Mouse (Mus musculus) G1E-ER4 (cell line): ENCODE measurements around the gene Ppp4r3a. TPM values are rescaled to one million over a fixed set of nuclear protein-coding genes. Genes with fewer than 3 reads are reported as not detected.

Experiments
- GATA1 ChIP-seq: IDR thresholded peaks from one replicate; pipeline ENCODE4 v1.8.0; 2012; ENCODE audit warnings: low read length, inconsistent platforms
- polyA plus RNA-seq: library from polyadenylated mRNA; stranded (reverse); fragments of >175 nt; gene quantifications from 2 replicates; pipeline ENCODE4 v1.2.3, GENCODE M21; 2012

The Ppp4r3a gene
- 46.6 and 69.1 TPM in 2 replicates for polyA plus RNA-seq

GRCm38 (mm10) chr12:101083076-101083838, at the start of gene Ppp4r3a:
Gene Ppp4r3a (minus strand): TSS chr12:101083702.
- no peak for TF ChIP-seq GATA1

DNA sequence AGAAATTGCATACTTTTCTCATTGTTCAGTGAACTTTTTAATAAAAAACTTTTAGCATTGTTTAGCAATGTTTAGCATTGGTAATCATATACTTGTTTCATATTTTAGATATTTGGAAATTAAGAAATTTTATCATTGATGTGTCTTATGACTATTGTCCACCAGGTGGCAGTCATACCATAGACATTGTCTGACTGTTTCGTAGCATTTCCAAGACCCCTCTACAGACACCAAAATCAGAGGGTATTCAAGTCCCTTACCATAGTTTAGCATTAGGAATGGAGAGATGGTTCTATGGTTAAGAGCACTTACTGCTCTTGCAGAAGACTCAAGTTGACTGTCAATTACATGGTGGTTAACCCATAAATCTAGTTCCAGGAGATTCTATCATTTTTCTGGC, 39.5 kb upstream of the Ppp4r3a start:
- no peak for TF ChIP-seq GATA1

DNA sequence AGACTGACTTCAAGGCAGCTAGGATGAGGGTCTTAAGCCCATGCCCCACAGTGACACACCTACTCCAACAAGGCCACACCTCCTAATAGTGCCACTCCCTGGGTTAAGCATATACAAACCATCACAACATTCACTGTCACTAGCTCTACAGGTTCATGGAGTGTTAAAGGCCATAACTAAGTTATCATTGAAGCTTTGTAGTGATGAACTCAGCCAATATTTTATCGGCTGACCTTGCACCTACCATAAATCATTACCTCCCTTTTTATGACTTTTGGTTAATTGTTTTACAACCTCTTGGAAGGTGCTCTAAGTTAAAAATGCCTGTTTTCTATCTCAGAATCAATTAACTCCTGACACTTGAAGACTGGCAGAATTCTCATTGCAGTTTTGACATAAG, 24.2 kb upstream of the Ppp4r3a start:
- no peak for TF ChIP-seq GATA1

DNA sequence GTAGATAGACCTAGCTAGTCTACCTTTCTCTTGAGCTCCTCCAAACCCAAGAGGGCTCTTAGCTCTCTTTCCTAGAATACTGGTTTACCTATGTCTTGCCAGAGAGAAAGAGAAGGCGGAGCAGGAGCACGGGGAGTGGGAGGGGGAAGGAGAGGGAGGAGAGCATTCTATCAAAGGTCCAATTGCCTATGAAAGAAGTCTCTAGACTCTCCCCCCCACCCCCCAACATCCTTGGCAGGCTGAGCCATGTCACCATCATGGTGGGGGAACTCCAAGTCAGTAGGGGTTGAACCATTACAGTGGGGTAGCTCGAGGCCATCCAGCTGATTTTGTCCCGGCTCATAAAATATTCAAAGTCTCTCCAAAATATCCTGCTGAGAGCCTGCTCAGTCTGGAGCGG, 22.1 kb upstream of the Ppp4r3a start:
- no peak for TF ChIP-seq GATA1

GRCm38 (mm10) chr12:101102648-101103047, 19.1 kb upstream of the Ppp4r3a start:
- TF ChIP-seq GATA1: no peak

DNA sequence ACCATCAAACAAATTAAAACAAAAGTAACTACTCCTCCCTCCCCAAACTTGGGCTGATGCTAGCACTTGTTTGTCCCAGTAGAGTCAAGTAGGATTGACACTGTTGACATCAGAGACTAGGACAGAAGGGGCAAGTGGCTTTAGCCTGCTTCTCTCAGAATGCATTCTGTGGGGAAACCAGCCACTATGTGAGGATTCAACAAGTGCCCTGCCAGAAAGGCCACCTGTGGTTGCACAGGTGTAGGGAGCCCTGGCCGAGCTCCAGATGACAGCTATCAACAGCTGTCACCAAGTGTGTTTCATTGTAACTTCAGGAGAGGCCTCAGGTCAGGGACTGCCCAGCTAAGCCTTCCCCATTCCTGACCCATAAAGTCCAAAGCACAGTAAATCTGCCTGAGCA, 6.5 kb upstream of the Ppp4r3a start:
- TF ChIP-seq GATA1: no peak

- TF ChIP-seq GATA1: no peak
Measured at GRCm38 (mm10) chr12:101087406-101087805, 3.9 kb upstream of the Ppp4r3a start.

- TF ChIP-seq GATA1: no peak
Measured at GRCm38 (mm10) chr12:101084881-101085666, 1.6 kb upstream of the Ppp4r3a start.

- TF ChIP-seq GATA1: no peak
Measured at GRCm38 (mm10) chr12:101084237-101084636, 735 bp upstream of the Ppp4r3a start.

DNA sequence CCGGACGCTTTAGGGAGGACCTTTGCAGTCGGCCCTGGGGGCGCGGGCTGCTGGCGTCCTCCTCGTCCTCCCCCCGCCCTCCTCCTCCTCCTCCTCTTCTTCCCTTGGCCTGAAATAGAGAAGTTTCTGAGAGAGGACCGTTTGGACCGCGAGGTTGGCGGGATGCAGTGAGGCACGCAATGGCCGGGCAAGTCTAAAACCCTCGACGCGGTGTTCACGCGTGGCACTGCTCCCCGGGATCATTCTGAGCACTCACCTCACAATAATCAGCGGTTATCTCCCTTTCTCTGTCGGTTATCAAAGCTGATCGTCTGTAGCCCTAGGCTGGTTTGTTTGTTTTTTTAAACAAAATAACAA, 315 bp upstream of the Ppp4r3a start:
- no peak for TF ChIP-seq GATA1

DNA sequence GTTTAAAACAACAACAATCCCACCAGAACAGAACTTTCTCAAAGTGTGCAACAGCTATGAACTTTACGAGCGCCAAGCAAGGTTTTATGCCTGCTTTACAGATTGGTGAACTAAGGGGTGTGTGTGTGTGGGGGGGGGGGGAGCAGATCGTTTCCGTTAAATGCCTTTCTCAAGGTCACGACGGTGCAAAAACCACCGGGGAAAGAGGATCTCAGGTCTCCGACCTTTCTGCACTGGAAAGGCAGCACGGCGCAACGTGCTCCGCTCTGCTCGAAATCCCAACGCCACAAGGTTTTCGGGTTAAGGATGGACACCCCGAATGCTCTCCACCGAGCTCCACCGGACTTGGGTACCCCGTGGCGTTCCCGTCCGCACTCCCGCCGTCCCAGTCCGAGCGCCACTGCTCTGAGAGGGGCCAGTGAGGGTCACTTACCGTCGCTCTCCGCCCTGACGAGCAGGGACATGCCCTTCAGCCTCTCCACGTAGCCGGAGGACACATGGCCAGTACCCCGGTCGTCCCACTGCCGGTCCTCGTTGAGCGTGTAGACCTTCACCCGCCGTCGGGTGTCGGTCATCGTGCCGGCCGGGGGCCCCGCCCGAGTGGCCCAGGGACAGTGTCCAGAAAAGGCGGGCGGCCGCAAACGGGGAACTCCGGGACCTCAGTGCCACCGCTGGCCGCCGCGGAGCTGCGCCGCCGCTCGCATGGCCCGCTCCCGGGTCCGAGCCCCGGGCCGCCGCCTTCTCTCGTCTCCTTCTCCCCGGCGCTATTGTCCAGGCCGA, 1.0 kb downstream of the Ppp4r3a start:
- no peak for TF ChIP-seq GATA1

DNA sequence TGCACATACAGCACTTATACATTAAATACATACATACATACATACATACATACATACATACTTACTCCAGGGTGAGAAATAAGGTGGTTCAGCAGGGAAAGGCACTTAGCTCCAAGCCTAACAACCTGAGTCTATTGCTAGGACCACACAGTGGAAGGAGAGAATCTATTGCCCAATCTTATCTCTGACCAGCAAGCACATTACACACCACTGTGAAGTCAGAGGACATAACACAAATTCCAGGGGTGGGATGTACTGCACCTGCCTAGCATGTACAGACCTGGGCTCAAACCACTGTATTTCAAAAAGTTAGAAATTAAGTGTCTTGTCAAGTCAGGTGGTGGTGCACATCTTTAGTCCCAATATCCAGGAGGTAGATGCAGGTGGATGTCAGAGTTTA, 5.5 kb downstream of the Ppp4r3a start:
- no peak for TF ChIP-seq GATA1

- no peak for TF ChIP-seq GATA1
Measured at GRCm38 (mm10) chr12:101075433-101075832, 8.1 kb downstream of the Ppp4r3a start.

DNA sequence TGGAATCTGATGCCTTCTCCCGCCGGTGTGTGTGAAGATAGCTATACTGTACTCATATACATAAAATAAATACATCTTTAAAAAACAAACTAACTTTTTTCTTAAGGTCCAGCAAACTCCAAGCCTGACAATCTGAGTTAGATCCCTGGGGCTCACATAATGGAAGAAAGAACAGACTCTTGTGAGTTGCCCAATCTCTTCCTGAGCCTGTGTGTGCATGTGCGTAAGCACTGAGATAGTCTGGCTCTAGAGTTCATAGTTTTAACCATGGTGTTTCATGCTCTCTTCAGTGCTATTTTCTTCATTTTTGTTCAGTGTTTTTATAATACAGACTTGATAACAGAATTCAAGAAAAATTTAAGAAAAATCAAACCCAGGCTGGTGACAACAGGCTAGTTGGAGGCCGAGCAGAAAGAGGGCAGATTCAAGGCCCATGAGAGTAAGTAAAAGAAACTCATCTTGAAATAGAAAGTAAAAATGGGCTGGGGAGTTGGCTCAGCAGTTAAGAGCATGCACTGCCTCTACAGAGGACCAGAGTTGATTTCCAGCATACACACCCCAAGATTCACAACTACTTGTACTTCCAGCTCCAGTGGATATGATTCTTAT, 8.6 kb downstream of the Ppp4r3a start:
- no peak for TF ChIP-seq GATA1

GRCm38 (mm10) chr12:101069813-101070212, 13.7 kb downstream of the Ppp4r3a start:
- no peak for TF ChIP-seq GATA1

DNA sequence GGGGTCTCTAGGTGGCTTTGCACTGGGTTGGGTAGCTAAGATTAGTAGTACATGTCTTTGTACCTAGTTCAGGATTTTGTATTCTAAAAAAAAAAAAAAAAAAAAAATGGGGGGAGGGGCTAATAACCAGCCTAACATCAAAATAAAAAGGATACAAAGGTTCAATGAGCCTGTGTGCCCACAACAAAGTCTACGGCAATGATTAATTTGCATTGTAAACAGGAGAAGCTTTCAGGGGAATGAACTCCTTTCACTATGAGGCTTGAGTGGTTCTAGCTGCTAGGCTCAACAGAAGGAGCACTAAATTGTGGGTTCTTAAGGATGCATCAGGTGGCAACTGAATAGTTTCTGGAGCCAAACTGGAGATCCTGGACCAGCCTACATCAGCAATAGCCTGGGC, 17.2 kb downstream of the Ppp4r3a start:
- TF ChIP-seq GATA1: no peak
